Mouse (Mus musculus) neural tube, embryonic 15.5 days (tissue): ENCODE measurements around the gene Ttc9b. TPM values are rescaled to one million over a fixed set of nuclear protein-coding genes. Genes with fewer than 3 reads are reported as not detected.
A peak's percentile ranks its signal among the peaks of the same experiment; 100 is the strongest.

Experiments used
- ATAC-seq: fragments of 200-750 bp; cut with Nextera tagmentation; 2 replicates; pipeline ENCODE4 v1.8.0; 2017; ENCODE audit warnings: mild to moderate bottlenecking, moderate TSS enrichment, moderate library complexity; ENCODE audit not compliant: low FRiP score
- H3K27ac ChIP-seq: fragments of 300-500 bp; sonication (generic); replicated peaks from 2 replicates; pipeline ENCODE4 v1.5.1; 2015; ENCODE audit warnings: mild to moderate bottlenecking, inconsistent platforms
- H3K27me3 ChIP-seq: fragments of 300-500 bp; sonication (generic); replicated peaks from 2 replicates; pipeline ENCODE4 v1.6.1; 2015; ENCODE audit warnings: inconsistent platforms
- H3K36me3 ChIP-seq: fragments of 300-500 bp; sonication (generic); 2 replicates; pipeline ENCODE4 v1.6.1; 2015; ENCODE audit warnings: inconsistent platforms
- H3K4me1 ChIP-seq: fragments of 300-500 bp; sonication (generic); 2 replicates; pipeline ENCODE4 v1.6.1; 2015; ENCODE audit warnings: inconsistent platforms
- H3K4me2 ChIP-seq: fragments of 300-500 bp; sonication (generic); 2 replicates; pipeline ENCODE4 v1.6.1; 2015; ENCODE audit warnings: inconsistent platforms, mild to moderate bottlenecking, moderate library complexity
- H3K4me3 ChIP-seq: fragments of 300-500 bp; sonication (generic); replicated peaks from 2 replicates; pipeline ENCODE4 v1.5.1; 2015; ENCODE audit warnings: mild to moderate bottlenecking, inconsistent platforms
- H3K9ac ChIP-seq: fragments of 300-500 bp; sonication (generic); replicated peaks from 2 replicates; pipeline ENCODE4 v1.6.1; 2015; ENCODE audit warnings: mild to moderate bottlenecking, inconsistent platforms
- H3K9me3 ChIP-seq: fragments of 300-500 bp; sonication (generic); replicated peaks from 2 replicates; pipeline ENCODE4 v1.6.1; 2016; ENCODE audit warnings: inconsistent platforms
- WGBS: fragments of 180-500 bp; shearing (Covaris S2); methylation state at CpG from one replicate; pipeline ENCODE4 v1.1.7; 2015; ENCODE audit warnings: mixed read lengths; 5-methylcytosine and 5-hydroxymethylcytosine counted together
- polyA plus RNA-seq: library from polyadenylated mRNA; unstranded; fragments of >200 nt; fragmentation: Nextera tagmentation; extraction: Ambion mirVana; gene quantifications from 2 replicates; pipeline ENCODE4 v1.2.1, GENCODE M21; 2015

The Ttc9b gene
- 78.0 and 99.5 TPM in 2 replicates for polyA plus RNA-seq

- Histone ChIP-seq H3K36me3 (peaks cover 31% of the 10 kb centered on the region), H3K27ac (peak within 1 kb of the TSS; percentile 93), H3K4me3 (peak within 1 kb of the TSS; percentile 54), H3K9me3 (no peaks in the 10 kb centered on the region), H3K4me1 (peaks cover 37% of the 10 kb centered on the region), H3K27me3 (peaks cover 6% of the 10 kb centered on the region; the same call in 1 of the 2 replicates), H3K9ac (peak within 1 kb of the TSS; percentile 82), H3K4me2 (peak within 1 kb of the TSS; percentile 62)
- 2% methylated on average over 47 of the region's 62 CpGs for WGBS
- ATAC-seq = peak; percentile 77
Observed at GRCm38 (mm10) chr7:27653681-27654437, at the start of gene Ttc9b. TSS of gene Ttc9b (plus strand) at chr7:27653915.

GRCm38 (mm10) chr7:27604661-27605348 lies 48.9 kb upstream of the Ttc9b start:
- H3K9ac ChIP-seq = 0 out of 2 replicates have a peak overlapping the region, but pooled peaks have one; percentile 20
- no peak overlapping the region for H3K4me2 ChIP-seq
- peaks cover 61% of the 10 kb centered on the region for H3K4me1 ChIP-seq
- H3K36me3 ChIP-seq = peaks cover 9% of the 10 kb centered on the region
- no peak for ATAC-seq
- no peaks in the 10 kb centered on the region for H3K27me3 ChIP-seq
- 36% methylated on average over 5 of the region's 5 CpGs for WGBS
- H3K4me3 ChIP-seq = no peak overlapping the region
- peak overlapping the region; percentile 75 for H3K27ac ChIP-seq
- H3K9me3 ChIP-seq = no peaks in the 10 kb centered on the region

GRCm38 (mm10) chr7:27605499-27606285 lies 48.0 kb upstream of the Ttc9b start:
- H3K27ac ChIP-seq = peak overlapping the region; percentile 75
- peaks cover 15% of the 10 kb centered on the region for H3K36me3 ChIP-seq
- 76% methylated on average over 9 of the region's 9 CpGs for WGBS
- 0 out of 2 replicates have a peak overlapping the region, but pooled peaks have one; percentile 20 for H3K9ac ChIP-seq
- H3K4me2 ChIP-seq = no peak overlapping the region
- no peak for ATAC-seq
- peaks cover 61% of the 10 kb centered on the region for H3K4me1 ChIP-seq
- H3K4me3 ChIP-seq = no peak overlapping the region
- H3K9me3 ChIP-seq = no peaks in the 10 kb centered on the region
- H3K27me3 ChIP-seq = no peaks in the 10 kb centered on the region

- Histone ChIP-seq H3K9me3 (no peaks in the 10 kb centered on the region), H3K4me3 (no peak overlapping the region), H3K36me3 (peaks cover 20% of the 10 kb centered on the region), H3K27ac (peak overlapping the region; percentile 51; the same call in 1 of the 2 replicates), H3K9ac (no peak overlapping the region), H3K27me3 (no peaks in the 10 kb centered on the region), H3K4me1 (peaks cover 55% of the 10 kb centered on the region), H3K4me2 (no peak overlapping the region)
- ATAC-seq = no peak
- 65% methylated on average over 10 of the region's 10 CpGs for WGBS
Observed at GRCm38 (mm10) chr7:27606481-27607254, 47.0 kb upstream of the Ttc9b start.

GRCm38 (mm10) chr7:27607580-27607979 lies 46.1 kb upstream of the Ttc9b start:
- Histone ChIP-seq H3K27ac (0 out of 2 replicates have a peak overlapping the region, but pooled peaks have one; percentile 51), H3K4me2 (no peak overlapping the region), H3K4me3 (no peak overlapping the region), H3K9ac (no peak overlapping the region; the same call in 1 of the 2 replicates), H3K27me3 (no peaks in the 10 kb centered on the region), H3K36me3 (peaks cover 20% of the 10 kb centered on the region), H3K4me1 (peaks cover 47% of the 10 kb centered on the region), H3K9me3 (no peaks in the 10 kb centered on the region)
- peak; percentile 49; the same call in 1 of the 2 replicates for ATAC-seq
- 37% methylated on average over 5 of the region's 5 CpGs for WGBS

GRCm38 (mm10) chr7:27608130-27608529 lies 45.6 kb upstream of the Ttc9b start:
- peaks cover 50% of the 10 kb centered on the region for H3K4me1 ChIP-seq
- no peaks in the 10 kb centered on the region for H3K27me3 ChIP-seq
- no peak overlapping the region for H3K4me3 ChIP-seq
- H3K36me3 ChIP-seq = peaks cover 20% of the 10 kb centered on the region
- 0 out of 2 replicates have a peak overlapping the region, but pooled peaks have one; percentile 33 for H3K27ac ChIP-seq
- no peak overlapping the region for H3K9ac ChIP-seq
- no peak for ATAC-seq
- no peak overlapping the region for H3K4me2 ChIP-seq
- H3K9me3 ChIP-seq = no peaks in the 10 kb centered on the region
- WGBS = 93% methylated on average over 3 of the region's 3 CpGs

- H3K9ac ChIP-seq = no peak overlapping the region
- no peak overlapping the region for H3K27ac ChIP-seq
- H3K27me3 ChIP-seq = no peaks in the 10 kb centered on the region
- no peak overlapping the region for H3K4me2 ChIP-seq
- H3K9me3 ChIP-seq = no peaks in the 10 kb centered on the region
- no peak for ATAC-seq
- no peak overlapping the region for H3K4me3 ChIP-seq
- H3K36me3 ChIP-seq = peaks cover 20% of the 10 kb centered on the region
- H3K4me1 ChIP-seq = peaks cover 52% of the 10 kb centered on the region
- WGBS = 96% methylated on average over 4 of the region's 4 CpGs
Observed at GRCm38 (mm10) chr7:27609285-27609684, 44.4 kb upstream of the Ttc9b start.

- Histone ChIP-seq H3K36me3 (peaks cover 20% of the 10 kb centered on the region), H3K27ac (no peak overlapping the region), H3K4me2 (no peak overlapping the region), H3K9ac (no peak overlapping the region), H3K9me3 (no peaks in the 10 kb centered on the region), H3K27me3 (no peaks in the 10 kb centered on the region), H3K4me1 (peaks cover 52% of the 10 kb centered on the region), H3K4me3 (no peak overlapping the region)
- ATAC-seq = no peak
- whole genome bisulfite sequencing = 84% methylated on average over 2 of the region's 2 CpGs
Observed at GRCm38 (mm10) chr7:27609688-27610087, 44.0 kb upstream of the Ttc9b start.

- Histone ChIP-seq H3K9me3 (no peaks in the 10 kb centered on the region), H3K4me1 (peaks cover 48% of the 10 kb centered on the region), H3K4me3 (no peak overlapping the region), H3K27me3 (no peaks in the 10 kb centered on the region), H3K9ac (no peak overlapping the region), H3K27ac (no peak overlapping the region), H3K36me3 (peaks cover 20% of the 10 kb centered on the region), H3K4me2 (no peak overlapping the region)
- no peak for ATAC-seq
- 95% methylated on average over 3 of the region's 3 CpGs for WGBS
Observed at GRCm38 (mm10) chr7:27610370-27610769, 43.3 kb upstream of the Ttc9b start.

- WGBS = 93% methylated on average over 5 of the region's 5 CpGs
- Histone ChIP-seq H3K4me1 (peaks cover 43% of the 10 kb centered on the region), H3K27ac (no peak overlapping the region), H3K36me3 (peaks cover 20% of the 10 kb centered on the region), H3K4me3 (no peak overlapping the region), H3K27me3 (no peaks in the 10 kb centered on the region), H3K4me2 (no peak overlapping the region), H3K9me3 (no peaks in the 10 kb centered on the region), H3K9ac (no peak overlapping the region)
- ATAC-seq = no peak
Observed at GRCm38 (mm10) chr7:27610871-27611270, 42.8 kb upstream of the Ttc9b start.

GRCm38 (mm10) chr7:27612940-27613339 lies 40.8 kb upstream of the Ttc9b start:
- Histone ChIP-seq H3K4me2 (no peak overlapping the region), H3K9me3 (no peaks in the 10 kb centered on the region), H3K9ac (no peak overlapping the region), H3K4me1 (peaks cover 22% of the 10 kb centered on the region), H3K4me3 (no peak overlapping the region), H3K36me3 (peaks cover 41% of the 10 kb centered on the region), H3K27me3 (no peaks in the 10 kb centered on the region), H3K27ac (0 out of 2 replicates have a peak overlapping the region, but pooled peaks have one; percentile 67)
- ATAC-seq = no peak
- 60% methylated on average over 4 of the region's 4 CpGs for WGBS
